Mouse (Mus musculus) layer of hippocampus, adult 8-10 months (tissue): ENCODE data around the gene Ttc7. TPM values are rescaled to one million over a fixed set of nuclear protein-coding genes. Genes with fewer than 3 reads are reported as not detected.
"Not testable (repeated sequence)": the region's sequence is repeated elsewhere in the genome, so short reads cannot be mapped to it uniquely, and the experiment has no call there.

Experiments
- DNase-seq, 2 experiments: peaks; one replicate each; pipeline ENCODE4 v3.0.0; 2022; ENCODE audit warnings: low spot score in 2 of 2
- total RNA-seq, 4 experiments: library from RNA; stranded (reverse); gene quantifications; 2 replicates each; pipeline ENCODE4 v1.2.4; 2022

Ttc7 gene
- total RNA-seq, 4 experiments from 2014 or later, result 7.8 to 10.0 (median 8.5) TPM

- DNase-seq, result no peak
Measured at GRCm38 (mm10) chr17:87285731-87286465, 3.2 kb downstream of the Ttc7 start.

GRCm38 (mm10) chr17:87286481-87287143, 3.9 kb downstream of the Ttc7 start:
- no peak for DNase-seq

- DNase-seq, result no peak
Measured at GRCm38 (mm10) chr17:87287197-87287777, 4.6 kb downstream of the Ttc7 start.

GRCm38 (mm10) chr17:87288131-87288530, 5.4 kb downstream of the Ttc7 start:
- DNase-seq, result no peak

- no peak for DNase-seq
Measured at GRCm38 (mm10) chr17:87289367-87289766, 6.7 kb downstream of the Ttc7 start.

GRCm38 (mm10) chr17:87291037-87291436, 8.4 kb downstream of the Ttc7 start:
- DNase-seq, result no peak

- DNase-seq, result no peak
Measured at GRCm38 (mm10) chr17:87291782-87292181, 9.1 kb downstream of the Ttc7 start.

GRCm38 (mm10) chr17:87293125-87293524, 10.4 kb downstream of the Ttc7 start:
- DNase-seq, result no peak

- no peak for DNase-seq
Measured at GRCm38 (mm10) chr17:87295738-87296137, 13.1 kb downstream of the Ttc7 start.

- DNase-seq, result not testable (repeated sequence)
Measured at GRCm38 (mm10) chr17:87296701-87297100, 14.0 kb downstream of the Ttc7 start.

- no peak for DNase-seq
Measured at GRCm38 (mm10) chr17:87298944-87299343, 16.3 kb downstream of the Ttc7 start.

GRCm38 (mm10) chr17:87300340-87300739, 17.7 kb downstream of the Ttc7 start:
- no peak for DNase-seq

GRCm38 (mm10) chr17:87301607-87302006, 18.9 kb downstream of the Ttc7 start:
- not testable (repeated sequence) for DNase-seq

- no peak for DNase-seq
Measured at GRCm38 (mm10) chr17:87302014-87302794, 19.5 kb downstream of the Ttc7 start.

GRCm38 (mm10) chr17:87304151-87304894, 21.6 kb downstream of the Ttc7 start:
- DNase-seq, result no peak

GRCm38 (mm10) chr17:87305065-87305464, 22.4 kb downstream of the Ttc7 start:
- DNase-seq, result no peak

- no peak for DNase-seq
Measured at GRCm38 (mm10) chr17:87306746-87307145, 24.1 kb downstream of the Ttc7 start.

- no peak for DNase-seq
Measured at GRCm38 (mm10) chr17:87309073-87309788, 26.5 kb downstream of the Ttc7 start.

- no peak for DNase-seq
Measured at GRCm38 (mm10) chr17:87310497-87310896, 27.8 kb downstream of the Ttc7 start.

- DNase-seq, result no peak
Measured at GRCm38 (mm10) chr17:87312351-87312750, 29.7 kb downstream of the Ttc7 start.
